Mouse (Mus musculus) embryonic facial prominence, embryonic 15.5 days (tissue): ENCODE measurements around the gene Mpdu1. TPM values are rescaled to one million over a fixed set of nuclear protein-coding genes. Genes with fewer than 3 reads are reported as not detected.
"Not testable (repeated sequence)": the region's sequence is repeated elsewhere in the genome, so short reads cannot be mapped to it uniquely, and the experiment has no call there.

Experiments used
- ATAC-seq: fragments of 200-750 bp; cut with Nextera tagmentation; 2 replicates; pipeline ENCODE4 v1.8.0; 2017; ENCODE audit warnings: low read depth, moderate TSS enrichment; ENCODE audit not compliant: insufficient number of reproducible peaks, low FRiP score, low TSS enrichment
- H3K27ac ChIP-seq: fragments of 300-500 bp; sonication (generic); replicated peaks from 2 replicates; pipeline ENCODE4 v1.5.1; 2015; ENCODE audit warnings: mild to moderate bottlenecking, inconsistent platforms
- H3K27me3 ChIP-seq: fragments of 300-500 bp; sonication (generic); 2 replicates; pipeline ENCODE4 v1.6.1; 2015; ENCODE audit warnings: inconsistent platforms
- H3K36me3 ChIP-seq: fragments of 300-500 bp; sonication (generic); 2 replicates; pipeline ENCODE4 v1.6.1; 2015; ENCODE audit warnings: mild to moderate bottlenecking, inconsistent platforms
- H3K4me1 ChIP-seq: fragments of 300-500 bp; sonication (generic); 2 replicates; pipeline ENCODE4 v1.6.1; 2015; ENCODE audit warnings: inconsistent platforms
- H3K4me2 ChIP-seq: fragments of 300-500 bp; sonication (generic); replicated peaks from 2 replicates; pipeline ENCODE4 v1.6.1; 2015; ENCODE audit warnings: mild to moderate bottlenecking, inconsistent platforms
- H3K4me3 ChIP-seq: fragments of 300-500 bp; sonication (generic); replicated peaks from 2 replicates; pipeline ENCODE4 v1.5.1; 2015; ENCODE audit warnings: mild to moderate bottlenecking, inconsistent platforms
- H3K9ac ChIP-seq: fragments of 300-500 bp; sonication (generic); 2 replicates; pipeline ENCODE4 v1.6.1; 2015; ENCODE audit warnings: inconsistent platforms
- H3K9me3 ChIP-seq: fragments of 300-500 bp; sonication (generic); replicated peaks from 2 replicates; pipeline ENCODE4 v1.6.1; 2016; ENCODE audit warnings: inconsistent platforms
- WGBS: fragments of 180-500 bp; shearing (Covaris S2); methylation state at CpG from one replicate; pipeline ENCODE4 v1.1.7; 2015; 5-methylcytosine and 5-hydroxymethylcytosine counted together
- polyA plus RNA-seq: library from polyadenylated mRNA; unstranded; fragments of >200 nt; fragmentation: Nextera tagmentation; extraction: Ambion mirVana; gene quantifications from 2 replicates; pipeline ENCODE4 v1.2.1, GENCODE M21; 2015

Gene Mpdu1
- polyA plus RNA-seq, 1 experiment from 2014 or later = 66.5 TPM

DNA sequence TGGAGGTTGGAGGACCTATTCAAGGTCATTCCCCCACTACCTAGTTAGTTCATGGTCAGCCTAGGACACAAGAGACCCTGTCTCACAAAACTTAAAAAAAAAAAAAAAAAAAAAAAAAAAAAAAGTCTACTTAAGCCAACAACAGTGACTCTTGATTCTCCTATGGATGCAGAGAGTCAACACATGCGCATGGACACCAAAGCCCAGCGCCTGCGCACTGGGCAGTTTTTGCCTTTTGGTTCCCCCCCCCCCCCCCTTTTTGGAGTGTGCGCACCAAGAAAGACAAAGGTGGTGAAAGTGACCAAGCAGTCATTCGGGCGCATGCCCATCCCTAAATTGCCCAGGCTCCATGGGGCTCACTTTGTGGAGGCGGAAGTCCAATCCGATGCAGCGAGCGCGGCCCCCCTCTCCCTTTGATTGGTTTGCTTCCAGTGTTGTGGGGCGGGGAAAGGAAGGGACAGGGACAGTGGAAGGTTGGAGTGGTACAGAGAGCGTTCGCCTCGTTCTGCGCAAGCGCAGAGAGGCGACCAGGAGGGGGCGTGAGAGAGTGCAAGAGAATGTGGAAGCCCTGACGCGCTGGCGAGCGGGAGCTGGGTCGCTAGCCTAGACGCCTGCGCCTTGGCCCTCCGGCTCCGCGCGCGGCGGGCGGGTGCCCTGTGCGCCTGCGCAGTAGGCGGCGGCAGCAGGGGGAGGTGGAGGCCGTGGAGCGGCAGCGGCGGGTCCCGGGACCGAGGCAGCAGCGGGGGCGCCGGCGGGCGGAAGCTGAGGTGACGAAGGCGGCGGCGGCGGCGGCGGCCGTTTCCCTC is 30.0 kb downstream of the Mpdu1 start, which contains the start of gene Fxr2:
Gene Fxr2 (plus strand): TSS at position 707 of the 806 bp plus-strand sequence.
- peaks cover 19% of the 10 kb centered on the region for H3K4me1 ChIP-seq
- peak; percentile 99 for ATAC-seq
- peak within 1 kb of the TSS; percentile 71 for H3K4me3 ChIP-seq
- peaks cover 5% of the 10 kb centered on the region; the same call in 1 of the 2 replicates for H3K36me3 ChIP-seq
- H3K9ac ChIP-seq = peak within 1 kb of the TSS; percentile 88
- H3K9me3 ChIP-seq = no peaks in the 10 kb centered on the region
- no peaks in the 10 kb centered on the region for H3K27me3 ChIP-seq
- WGBS = under 1% methylated on average over 56 of the region's 56 CpGs
- peak within 1 kb of the TSS; percentile 60 for H3K4me2 ChIP-seq
- peak within 1 kb of the TSS; percentile 97 for H3K27ac ChIP-seq

DNA sequence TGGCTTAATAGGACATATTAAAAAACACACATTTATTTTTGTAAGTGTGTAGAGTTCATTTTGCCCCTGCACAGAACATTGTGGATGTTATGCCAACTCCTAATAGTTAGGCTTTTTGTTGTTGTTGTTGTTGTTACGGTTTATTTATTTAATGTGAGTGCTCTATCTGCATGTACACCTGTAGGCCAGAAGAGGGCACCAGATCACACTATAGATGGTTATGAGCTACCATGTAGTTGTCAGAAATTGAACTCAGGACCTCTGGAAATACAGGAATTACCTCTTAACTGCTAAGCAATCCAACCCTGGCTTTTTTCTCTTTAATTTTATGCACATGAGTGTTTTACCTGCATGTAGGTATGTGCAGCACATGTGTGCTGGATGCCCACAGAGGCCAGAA is 32.6 kb downstream of the Mpdu1 start:
- ATAC-seq = no peak

DNA sequence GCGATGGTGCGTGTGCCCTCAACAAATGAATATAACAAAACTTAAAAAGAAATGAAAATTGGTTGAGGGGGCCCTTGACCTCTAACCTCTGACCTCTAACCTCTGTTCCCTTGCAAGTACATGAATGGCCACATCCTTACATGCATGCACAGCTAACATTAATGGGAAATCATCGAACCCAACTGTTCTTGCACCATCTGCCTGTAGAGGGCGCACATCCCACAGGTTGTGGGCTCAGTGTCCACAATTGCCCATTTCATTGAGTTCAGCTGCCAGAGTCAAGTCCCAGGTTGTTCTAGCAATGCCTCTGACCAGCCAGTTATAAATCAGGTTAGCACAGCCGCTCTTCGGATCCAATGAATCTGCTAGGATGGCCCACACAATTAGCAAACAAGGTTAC is 34.2 kb downstream of the Mpdu1 start:
- H3K4me2 ChIP-seq = no peak overlapping the region
- H3K9ac ChIP-seq = no peak overlapping the region
- H3K9me3 ChIP-seq = no peaks in the 10 kb centered on the region
- no peaks in the 10 kb centered on the region for H3K36me3 ChIP-seq
- no peaks in the 10 kb centered on the region for H3K4me1 ChIP-seq
- no peak for ATAC-seq
- H3K27me3 ChIP-seq = no peaks in the 10 kb centered on the region
- no peak overlapping the region for H3K4me3 ChIP-seq
- H3K27ac ChIP-seq = no peak overlapping the region
- WGBS = 32% methylated on average over 6 of the region's 6 CpGs

More for the DNA sequence above, 32.6 kb downstream of the Mpdu1 start:
- no peaks in the 10 kb centered on the region for H3K9me3 ChIP-seq
- no peak overlapping the region for H3K9ac ChIP-seq
- H3K4me2 ChIP-seq = no peak overlapping the region
- no peaks in the 10 kb centered on the region for H3K27me3 ChIP-seq
- peaks cover 10% of the 10 kb centered on the region for H3K4me1 ChIP-seq
- H3K36me3 ChIP-seq = no peaks in the 10 kb centered on the region
- H3K27ac ChIP-seq = no peak overlapping the region
- 54% methylated on average over 1 of the region's 1 CpGs for WGBS
- no peak overlapping the region for H3K4me3 ChIP-seq

DNA sequence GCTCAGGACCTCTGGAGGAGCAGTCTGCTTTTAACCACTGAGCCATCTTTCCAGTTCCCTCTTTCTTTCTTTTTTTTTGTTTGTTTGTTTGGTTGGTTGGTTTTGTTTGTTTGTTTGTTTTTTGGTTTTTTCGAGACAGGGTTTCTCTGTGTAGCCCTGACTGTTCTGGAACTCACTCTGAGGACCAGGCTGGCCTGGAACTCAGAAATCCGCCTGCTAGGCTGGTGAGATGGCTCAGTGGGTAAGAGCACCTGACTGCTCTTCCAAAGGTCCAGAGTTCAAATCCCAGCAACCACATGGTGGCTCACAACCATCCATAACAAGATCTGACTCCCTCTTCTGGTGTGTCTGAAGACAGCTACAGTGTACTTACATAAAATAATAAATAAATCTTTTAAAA is 38.1 kb downstream of the Mpdu1 start:
- not testable (repeated sequence) for H3K9ac ChIP-seq, ATAC-seq, H3K4me2 ChIP-seq, H3K27ac ChIP-seq, H3K9me3 ChIP-seq, H3K4me1 ChIP-seq, H3K36me3 ChIP-seq, H3K27me3 ChIP-seq, H3K4me3 ChIP-seq
- 90% methylated on average over 2 of the region's 2 CpGs for WGBS

DNA sequence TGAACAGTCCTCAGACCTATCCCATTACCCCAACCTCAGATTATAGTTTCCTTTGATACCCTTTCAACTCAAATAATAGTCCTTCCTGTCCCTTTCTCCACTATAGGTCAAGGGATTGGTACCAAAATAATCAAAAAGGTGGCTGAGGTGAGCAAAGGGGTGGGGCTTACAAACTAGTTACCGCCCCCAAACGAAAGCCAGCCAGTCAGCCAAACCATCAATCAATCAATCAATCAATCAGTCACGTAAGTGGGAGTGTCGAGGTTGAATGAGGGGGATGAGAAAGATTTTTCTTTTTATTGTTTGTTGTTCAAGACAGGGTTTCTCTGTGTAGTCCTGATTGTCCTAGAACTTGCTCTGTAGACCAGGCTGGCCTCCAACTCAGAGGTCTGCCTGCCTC is 39.4 kb downstream of the Mpdu1 start:
- Histone ChIP-seq H3K9ac (no peak overlapping the region), H3K4me3 (peak overlapping the region; percentile 60), H3K27me3 (no peaks in the 10 kb centered on the region), H3K4me2 (peak overlapping the region; percentile 79), H3K27ac (no peak overlapping the region), H3K36me3 (no peaks in the 10 kb centered on the region), H3K4me1 (peaks cover 8% of the 10 kb centered on the region), H3K9me3 (no peaks in the 10 kb centered on the region)
- 77% methylated on average over 4 of the region's 4 CpGs for WGBS
- ATAC-seq = no peak

DNA sequence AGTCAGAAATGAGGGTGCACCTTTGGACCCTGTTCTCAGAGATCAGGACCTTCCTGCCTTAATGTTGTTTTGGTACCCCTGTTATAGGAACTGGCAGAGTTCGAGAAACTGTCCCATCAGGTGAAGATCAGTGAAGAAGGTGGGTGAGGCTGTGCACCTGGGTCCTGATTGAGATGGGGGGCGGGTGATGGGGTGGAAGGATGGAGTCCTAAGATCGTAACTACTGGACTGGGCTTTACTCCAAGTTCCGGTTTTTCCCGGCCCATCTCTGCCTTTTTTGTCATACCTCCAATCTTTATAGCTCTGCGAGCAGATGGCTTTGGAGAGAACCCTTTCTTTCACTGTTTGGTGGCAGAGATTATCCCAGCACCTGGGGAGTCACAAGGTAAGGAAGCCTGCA is 40.0 kb downstream of the Mpdu1 start:
- H3K27ac ChIP-seq = peak overlapping the region; percentile 83
- H3K4me2 ChIP-seq = peak overlapping the region; percentile 79
- H3K36me3 ChIP-seq = no peaks in the 10 kb centered on the region
- WGBS = 28% methylated on average over 6 of the region's 6 CpGs
- H3K4me1 ChIP-seq = peaks cover 8% of the 10 kb centered on the region
- peak overlapping the region; percentile 63 for H3K9ac ChIP-seq
- no peaks in the 10 kb centered on the region for H3K9me3 ChIP-seq
- H3K27me3 ChIP-seq = no peaks in the 10 kb centered on the region; the same call in 1 of the 2 replicates
- no peak for ATAC-seq
- H3K4me3 ChIP-seq = peak overlapping the region; percentile 60

DNA sequence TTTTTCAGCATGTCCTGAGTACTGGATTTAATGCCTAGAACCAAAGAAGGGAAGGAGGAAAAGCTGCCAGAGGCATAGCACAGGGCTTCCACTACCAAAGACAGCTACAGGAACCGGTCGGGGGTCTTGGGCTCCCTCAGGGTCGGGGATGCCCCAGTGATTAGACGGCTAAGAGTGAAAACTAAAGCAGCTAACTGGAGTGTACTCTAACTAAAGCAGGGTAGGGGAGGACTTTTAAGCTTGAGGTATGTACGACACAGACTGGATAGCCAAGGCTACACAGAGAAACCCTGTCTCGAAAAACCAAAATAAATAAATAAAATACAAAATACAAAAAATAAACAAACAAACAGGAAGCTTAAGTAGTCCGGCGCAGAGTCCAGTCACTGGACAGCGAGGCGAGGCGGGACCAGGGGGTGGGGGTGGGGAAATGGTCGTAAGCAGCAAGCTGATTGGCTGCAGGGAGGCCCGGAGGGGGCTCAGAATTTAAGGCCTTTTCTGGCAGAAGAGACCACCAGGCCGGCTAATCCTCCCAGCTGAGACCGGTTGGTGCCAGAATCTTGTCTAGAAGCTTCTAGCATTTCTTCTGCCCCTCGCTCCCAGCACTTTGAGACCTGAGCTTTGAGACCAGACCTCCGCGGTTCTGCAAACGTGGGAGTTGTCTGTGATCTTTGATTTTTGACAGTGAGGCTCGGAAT is 40.7 kb downstream of the Mpdu1 start, which contains the start of gene Sat2:
Gene Sat2 (plus strand): TSS at position 454 of the 698 bp plus-strand sequence.
- Histone ChIP-seq H3K4me2 (peak within 1 kb of the TSS; percentile 79), H3K4me1 (peaks cover 8% of the 10 kb centered on the region), H3K4me3 (peak within 1 kb of the TSS; percentile 60), H3K27ac (peak within 1 kb of the TSS; percentile 83), H3K27me3 (no peaks in the 10 kb centered on the region; the same call in 1 of the 2 replicates), H3K36me3 (no peaks in the 10 kb centered on the region), H3K9me3 (no peaks in the 10 kb centered on the region), H3K9ac (peak within 1 kb of the TSS; percentile 63)
- WGBS = 1% methylated on average over 20 of the region's 20 CpGs
- ATAC-seq = peak; percentile 83; the same call in 1 of the 2 replicates

DNA sequence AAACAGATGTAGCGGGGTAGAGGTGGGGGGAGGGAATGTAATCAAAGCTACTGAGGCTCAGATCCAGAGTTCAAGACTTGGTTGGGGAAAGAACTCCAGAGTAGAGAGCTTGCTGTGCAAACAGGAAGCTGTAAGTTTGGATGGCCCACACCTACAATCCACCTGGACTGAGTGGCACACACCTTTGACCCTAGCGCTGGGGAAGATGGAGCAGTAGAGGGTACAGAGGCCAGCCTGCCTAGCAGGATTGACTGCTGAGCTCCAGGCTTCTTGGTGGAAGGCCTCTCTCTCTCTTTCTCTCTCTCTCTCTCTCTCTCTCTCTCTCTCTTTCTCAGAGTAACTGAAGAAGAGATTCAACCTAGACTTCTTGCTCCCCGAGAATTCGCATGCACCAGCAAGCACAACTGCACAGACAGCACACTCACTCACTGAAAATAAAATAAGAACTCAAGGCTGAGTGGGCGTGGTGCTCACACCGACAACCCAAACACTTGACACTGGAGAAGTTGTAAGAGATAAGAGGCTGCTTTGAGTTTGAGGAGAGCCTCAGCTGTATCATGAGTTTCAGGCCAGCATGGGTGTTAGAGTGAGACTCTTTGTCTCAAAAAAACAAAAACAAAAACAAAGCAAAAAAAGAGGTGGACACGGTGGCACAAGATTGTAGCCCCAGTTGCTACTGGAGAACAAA is 41.9 kb downstream of the Mpdu1 start:
- Histone ChIP-seq H3K4me3 (no peak overlapping the region), H3K9me3 (no peaks in the 10 kb centered on the region), H3K27ac (no peak overlapping the region), H3K9ac (no peak overlapping the region), H3K27me3 (no peaks in the 10 kb centered on the region; the same call in 1 of the 2 replicates), H3K4me1 (peaks cover 8% of the 10 kb centered on the region), H3K4me2 (no peak overlapping the region), H3K36me3 (no peaks in the 10 kb centered on the region)
- no peak for ATAC-seq
- WGBS = 77% methylated on average over 7 of the region's 7 CpGs

DNA sequence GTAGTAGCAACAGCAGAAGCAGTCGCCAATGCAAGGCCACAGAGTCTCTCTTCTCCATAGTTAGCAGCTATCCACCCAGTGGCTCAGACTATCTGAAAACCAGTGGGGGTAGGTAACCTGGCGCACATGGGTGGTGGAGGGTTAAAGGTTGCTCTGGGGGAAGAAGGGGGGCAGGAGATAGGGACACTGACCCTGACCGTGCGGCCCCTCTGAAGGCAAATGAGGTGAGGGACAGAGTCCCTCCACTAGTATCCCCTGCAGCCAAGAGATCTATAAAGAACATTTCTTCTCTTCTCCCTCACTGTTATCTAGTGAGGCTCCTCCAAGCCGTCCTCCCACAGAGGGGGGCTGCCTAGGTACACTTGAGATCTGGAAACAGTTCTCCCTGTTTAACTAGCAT is 44.6 kb downstream of the Mpdu1 start, which contains the start of gene Shbg:
Gene Shbg (minus strand): TSS at position 101 of the 400 bp plus-strand sequence.
- no peak within 1 kb of the TSS for H3K9ac ChIP-seq
- no peaks in the 10 kb centered on the region for H3K36me3 ChIP-seq
- ATAC-seq = no peak
- H3K27ac ChIP-seq = no peak within 1 kb of the TSS
- no peak within 1 kb of the TSS for H3K4me2 ChIP-seq
- 67% methylated on average over 5 of the region's 5 CpGs for WGBS
- H3K4me1 ChIP-seq = peaks cover 13% of the 10 kb centered on the region
- no peak within 1 kb of the TSS for H3K4me3 ChIP-seq
- no peaks in the 10 kb centered on the region for H3K9me3 ChIP-seq
- H3K27me3 ChIP-seq = no peaks in the 10 kb centered on the region; the same call in 1 of the 2 replicates

DNA sequence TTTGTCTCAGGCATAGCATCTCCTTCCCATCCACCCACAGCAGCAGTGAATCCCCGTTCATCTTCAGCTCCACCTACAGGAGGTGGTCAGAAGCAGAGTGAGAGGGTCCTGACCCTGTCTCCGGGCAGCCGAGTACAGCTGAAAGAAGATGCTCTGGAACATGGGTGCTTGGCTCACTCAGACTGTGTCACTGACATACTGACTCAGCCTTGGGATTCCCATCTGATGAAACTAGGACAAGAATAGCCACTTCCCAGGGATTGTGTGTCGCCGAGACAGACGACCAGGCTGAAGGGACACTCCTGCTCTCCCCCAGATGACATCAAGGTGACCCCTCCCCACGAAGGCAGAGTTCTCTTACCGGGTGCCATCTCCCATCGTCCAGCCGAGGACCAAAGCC is 45.7 kb downstream of the Mpdu1 start:
- Histone ChIP-seq H3K9me3 (no peaks in the 10 kb centered on the region), H3K27ac (no peak overlapping the region), H3K36me3 (no peaks in the 10 kb centered on the region), H3K4me2 (no peak overlapping the region), H3K9ac (no peak overlapping the region), H3K4me1 (peaks cover 7% of the 10 kb centered on the region), H3K27me3 (no peaks in the 10 kb centered on the region; the same call in 1 of the 2 replicates), H3K4me3 (no peak overlapping the region)
- no peak for ATAC-seq
- 36% methylated on average over 10 of the region's 10 CpGs for WGBS

DNA sequence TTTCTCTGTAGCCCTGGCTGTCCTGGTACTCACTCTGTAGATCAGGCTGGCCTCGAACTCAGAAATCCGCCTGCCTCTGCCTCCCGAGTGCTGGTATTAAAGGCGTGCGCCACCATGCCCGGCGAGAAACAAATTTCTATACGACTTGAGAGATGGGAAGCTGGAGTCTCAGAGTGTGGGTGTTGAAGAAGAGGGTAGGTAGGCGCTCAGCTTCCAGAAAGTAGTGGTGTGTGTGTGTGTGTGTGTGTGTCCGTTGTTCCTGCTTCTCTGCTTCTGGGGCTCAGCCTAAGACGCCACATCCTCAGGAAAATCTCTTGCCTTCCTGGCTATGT is 48.2 kb downstream of the Mpdu1 start:
- not testable (repeated sequence) for H3K9me3 ChIP-seq, H3K4me1 ChIP-seq, H3K27ac ChIP-seq, H3K4me3 ChIP-seq, H3K27me3 ChIP-seq, H3K36me3 ChIP-seq, ATAC-seq, H3K9ac ChIP-seq
- 49% methylated on average over 11 of the region's 11 CpGs for WGBS
- peak overlapping the region; percentile 27; the same call in 1 of the 2 replicates for H3K4me2 ChIP-seq
